Mouse (Mus musculus): ENCODE measurements around the gene Lrrc74b. TPM values are rescaled to one million over a fixed set of nuclear protein-coding genes. Genes with fewer than 3 reads are reported as not detected.

The Lrrc74b gene
- total RNA-seq (2023) = under 1 TPM in 1 of 2 experiments, not detected in 1; 0.20 TPM

GRCm38 (mm10) chr16:17561128-17561750 is at the start of gene Lrrc74b:
Gene Lrrc74b (minus strand): TSS chr16:17561247.

GRCm38 (mm10) chr16:17583064-17583463 is 22.0 kb upstream of the Lrrc74b start, which contains the start of gene Slc7a4:
Gene Slc7a4 (minus strand): TSS chr16:17583214.

GRCm38 (mm10) chr16:17561751-17562208 is 733 bp upstream of the Lrrc74b start, which contains the start of gene P2rx6:
Gene P2rx6 (plus strand): TSS chr16:17561885.

GRCm38 (mm10) chr16:17530640-17531288 is 30.3 kb downstream of the Lrrc74b start, which contains the start of gene Thap7:
Gene Thap7 (minus strand): TSS chr16:17531136.

GRCm38 (mm10) chr16:17508546-17509239 is 52.4 kb downstream of the Lrrc74b start, which contains the start of gene Lztr1:
Gene Lztr1 (plus strand): TSS chr16:17508688.

Other genes with a start within 250 kb of the Lrrc74b start
- not detected for gene Serpind1, start 229.9 kb downstream of the Lrrc74b start, total RNA-seq (2023)
- gene Snap29, start 155.3 kb downstream of the Lrrc74b start, total RNA-seq (2023) = 10 to 100 TPM; 16.5 to 17.9 TPM
- 10 to 100 TPM; 42.8 to 45.6 TPM for gene Pi4ka, start 154.9 kb downstream of the Lrrc74b start, total RNA-seq (2023)
- 10 to 100 TPM; 32.0 to 36.4 TPM for gene Crkl, start 109.3 kb downstream of the Lrrc74b start, total RNA-seq (2023)
- not detected for gene Aifm3, start 71.6 kb downstream of the Lrrc74b start, total RNA-seq (2023)
- 10 to 100 TPM; 34.9 to 35.2 TPM for gene Lztr1, start 52.6 kb downstream of the Lrrc74b start, total RNA-seq (2023)
- 10 to 100 TPM; 16.0 to 19.1 TPM for gene Thap7, start 30.1 kb downstream of the Lrrc74b start, total RNA-seq (2023)
- not detected for gene P2rx6, start 638 bp upstream of the Lrrc74b start, total RNA-seq (2023)
- under 1 TPM; 0.38 to 0.77 TPM for gene Slc7a4, start 22.0 kb upstream of the Lrrc74b start, total RNA-seq (2023)
- 10 to 100 TPM; 24.6 to 30.2 TPM for gene Smpd4, start 58.1 kb upstream of the Lrrc74b start, total RNA-seq (2023)
- gene Ccdc74a, start 85.2 kb upstream of the Lrrc74b start, total RNA-seq (2023) = 1 to 10 TPM; 1.0 to 1.5 TPM
- 10 to 100 TPM; 72.6 to 88.4 TPM for gene Med15, start 171.6 kb upstream of the Lrrc74b start, total RNA-seq (2023)
- 10 to 100 TPM; 12.4 to 15.8 TPM for gene Klhl22, start 198.4 kb upstream of the Lrrc74b start, total RNA-seq (2023)
- under 1 TPM; 0.31 to 0.59 TPM for gene Scarf2, start 236.0 kb upstream of the Lrrc74b start, total RNA-seq (2023)

Data from neutrophil, adult 83 days (primary cell).